Mouse (Mus musculus): ENCODE results near the gene 4933402D24Rik.

The 4933402D24Rik gene

DNA sequence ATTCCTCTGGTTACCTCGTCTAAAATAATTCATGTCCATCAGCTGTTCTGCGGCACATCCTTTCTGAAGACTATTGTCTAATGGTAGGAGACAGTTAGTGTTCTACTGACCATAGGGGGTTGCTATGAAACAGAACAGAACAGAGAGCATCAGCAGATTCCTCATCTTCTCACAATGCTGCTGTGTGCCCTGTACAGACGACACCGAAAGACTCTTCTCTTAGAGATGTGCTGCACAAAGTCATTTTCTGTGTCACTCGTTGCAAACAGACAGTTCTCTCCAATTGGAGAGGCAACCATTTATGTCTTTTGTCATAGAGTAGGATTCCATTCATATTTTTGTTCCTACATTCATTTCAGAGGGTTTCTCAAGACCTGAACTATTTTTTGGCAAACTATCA lies at the start of gene 4933402D24Rik:
4933402D24Rik (minus strand) TSS at position 101 of the 400 bp plus-strand sequence.
- no peak for DNase-seq (ENCODE audit: low spot score in 2 of 2)

DNA sequence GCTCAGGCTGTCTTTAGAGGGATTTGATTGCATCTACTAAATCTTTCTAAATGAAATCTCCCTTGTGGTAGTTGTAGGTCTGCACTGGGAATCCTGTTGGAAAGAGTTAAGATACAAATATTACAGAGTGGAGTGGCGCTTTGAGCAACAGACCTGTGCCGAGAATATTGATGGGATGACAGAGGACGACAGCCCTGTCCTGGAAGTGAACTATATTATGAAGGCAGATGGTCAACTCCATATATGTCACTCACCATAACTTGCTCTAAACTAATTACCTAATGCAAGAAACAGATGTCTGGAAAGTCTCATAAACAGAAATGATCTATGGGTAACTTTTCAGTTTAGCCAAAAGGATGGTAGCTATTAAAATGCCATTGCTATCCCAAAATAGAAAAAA lies 39.5 kb upstream of the 4933402D24Rik start:
- no peak for DNase-seq (ENCODE audit: low spot score in 2 of 2)

DNA sequence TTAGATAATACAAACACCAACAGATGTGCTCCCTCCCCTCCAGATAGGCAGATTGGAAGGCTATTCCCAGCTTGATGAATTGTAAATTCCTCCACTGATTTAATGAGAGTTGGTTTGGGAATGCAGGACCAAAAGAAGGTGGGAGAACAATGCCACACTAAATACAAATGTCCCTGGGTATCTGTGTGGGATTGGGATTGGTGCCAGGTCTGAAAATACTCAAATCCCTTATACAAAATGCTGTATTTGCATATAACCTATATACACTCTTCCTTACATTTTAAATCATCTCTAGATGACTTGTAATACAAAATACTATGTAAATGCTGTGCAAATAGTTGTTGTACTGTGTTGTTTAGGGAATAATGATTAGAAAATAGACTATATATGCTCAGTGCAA lies 36.0 kb upstream of the 4933402D24Rik start:
- DNase-seq (ENCODE audit: low spot score in 2 of 2), result no peak

DNA sequence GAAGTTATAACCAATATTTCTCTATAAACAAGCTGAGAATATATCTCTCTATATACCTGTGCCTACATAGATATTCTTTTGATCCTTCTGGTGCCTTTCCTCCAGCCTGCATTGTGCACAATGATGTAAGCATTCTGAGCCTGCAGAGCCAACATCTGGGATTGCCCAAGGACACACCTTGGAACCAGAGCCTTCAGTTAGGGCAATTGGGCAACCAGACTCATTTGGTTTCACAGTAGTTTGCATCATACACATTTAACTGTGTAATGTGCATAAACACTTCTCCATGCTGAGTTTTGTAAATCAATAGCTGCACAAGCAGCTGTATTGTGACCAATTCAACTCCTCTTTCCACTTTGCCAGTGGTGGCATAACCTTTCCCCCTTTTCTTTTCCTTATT lies 25.3 kb upstream of the 4933402D24Rik start:
- no peak for DNase-seq (ENCODE audit: low spot score in 2 of 2)

DNA sequence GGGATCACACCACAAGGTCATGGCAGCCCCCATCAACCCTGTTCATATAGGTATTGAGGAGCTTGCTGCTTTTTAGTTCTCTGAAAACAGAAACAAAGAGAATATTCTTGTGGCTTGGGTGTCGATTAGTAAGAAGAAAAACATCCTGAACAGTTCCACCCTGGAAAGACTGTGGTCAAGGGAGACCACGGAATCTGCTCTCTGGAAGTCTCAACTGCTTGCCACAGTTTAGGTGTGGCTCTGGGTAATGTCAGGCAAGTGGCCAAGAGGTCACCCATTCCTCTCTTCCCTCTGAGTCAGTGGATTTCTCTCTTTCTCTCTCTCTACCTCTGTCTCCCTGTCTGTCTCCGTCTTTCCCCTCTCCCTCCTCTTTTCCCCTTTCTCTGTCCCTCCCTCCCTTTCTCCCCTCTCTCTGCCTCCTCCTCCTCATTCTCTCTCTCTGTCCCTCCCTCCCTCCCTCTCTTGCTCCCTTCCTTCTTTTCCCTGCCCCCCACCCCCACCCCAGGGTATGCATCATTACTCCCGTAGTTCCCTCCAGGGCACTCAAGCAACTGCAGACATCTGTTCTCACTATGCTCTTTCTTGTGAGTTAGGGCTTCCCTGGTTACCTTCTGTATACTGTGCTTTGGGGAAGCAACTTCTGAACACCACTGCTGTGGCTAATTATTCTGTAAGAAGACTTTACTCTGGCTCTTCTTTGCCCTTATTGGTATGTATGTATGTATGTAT lies 8.0 kb upstream of the 4933402D24Rik start:
- no peak for DNase-seq (ENCODE audit: low spot score in 2 of 2)

DNA sequence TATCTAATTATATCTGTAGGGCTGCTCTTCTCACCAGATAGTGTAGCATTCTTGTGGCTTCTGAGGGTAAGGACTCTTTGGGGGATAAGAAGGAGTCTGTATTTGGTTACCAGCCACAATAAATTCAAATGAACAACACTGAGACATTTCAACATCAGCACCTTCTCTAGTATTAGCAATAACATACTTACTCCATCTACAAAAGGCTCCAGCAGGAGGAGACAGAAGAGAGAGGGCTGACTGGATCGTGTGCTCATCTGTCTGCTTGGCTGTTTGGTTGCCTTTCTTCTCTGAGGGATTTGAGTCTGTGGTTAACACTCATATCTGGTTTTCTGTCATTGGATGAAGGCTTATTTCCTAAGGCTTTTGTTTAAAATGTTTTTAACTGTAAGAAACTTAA lies 7.3 kb upstream of the 4933402D24Rik start:
- DNase-seq (ENCODE audit: low spot score in 2 of 2), result no peak

DNA sequence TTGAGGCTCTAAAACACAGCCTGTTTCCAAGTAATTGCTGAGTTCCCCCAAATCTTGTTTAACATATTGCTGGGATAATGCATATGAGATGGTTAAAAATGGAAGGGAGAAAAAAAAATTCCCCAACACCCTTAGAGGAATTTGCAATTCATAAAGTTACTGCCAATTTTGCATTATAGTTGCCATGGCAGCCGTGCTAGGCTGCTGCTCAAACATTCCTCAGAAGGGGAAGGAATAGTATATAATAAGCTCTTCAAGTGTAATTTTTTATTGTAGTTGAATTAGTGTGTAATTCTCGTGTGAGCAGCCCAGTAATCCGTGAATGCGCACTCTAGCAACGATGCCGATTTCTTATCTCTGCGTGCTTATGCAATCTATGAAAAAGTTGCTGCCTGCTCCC lies 1.2 kb upstream of the 4933402D24Rik start:
- peak; percentile 53 to 67 for DNase-seq (ENCODE audit: low spot score in 2 of 2)

DNA sequence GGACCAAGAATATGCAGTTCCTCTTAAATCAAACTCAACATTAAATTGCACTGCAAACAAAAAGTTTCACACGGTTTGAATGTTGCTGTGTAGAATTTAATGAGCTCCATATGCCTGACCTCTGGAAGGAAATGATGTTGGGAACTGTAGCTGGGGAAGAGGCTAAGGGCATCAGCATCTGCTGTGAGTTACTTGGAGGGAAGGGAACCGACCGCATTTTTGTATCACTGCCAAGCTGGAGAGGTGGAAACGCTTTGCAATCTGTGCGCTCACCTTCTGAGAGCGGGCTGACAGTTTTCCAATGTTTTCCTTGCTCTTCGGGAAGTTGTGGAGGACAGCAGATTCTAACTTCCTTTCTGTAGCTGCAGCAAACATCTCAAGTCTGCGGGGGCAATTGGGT lies 955 bp downstream of the 4933402D24Rik start:
- DNase-seq (ENCODE audit: low spot score in 2 of 2), result peak in 1 of 2 experiments; percentile 24

DNA sequence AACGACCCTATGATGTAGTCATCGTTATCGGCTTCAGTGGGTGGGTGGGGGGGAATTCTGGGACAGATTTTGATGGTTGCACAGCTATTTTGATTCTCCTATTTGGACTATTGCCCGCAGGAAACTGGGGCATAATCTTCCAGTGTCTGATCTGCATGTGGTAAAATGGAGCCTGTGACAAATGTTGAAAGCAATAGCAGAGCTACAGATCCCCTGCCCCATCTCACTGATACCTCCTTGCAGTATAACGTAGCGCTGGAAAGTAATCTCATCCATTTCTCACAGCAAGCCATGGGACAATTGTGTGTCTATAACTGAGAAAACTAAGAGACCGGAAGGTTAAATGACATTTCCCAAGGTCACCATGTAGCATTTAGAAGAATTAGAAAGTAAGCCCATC lies 4.7 kb downstream of the 4933402D24Rik start:
- no peak for DNase-seq (ENCODE audit: low spot score in 2 of 2)

DNA sequence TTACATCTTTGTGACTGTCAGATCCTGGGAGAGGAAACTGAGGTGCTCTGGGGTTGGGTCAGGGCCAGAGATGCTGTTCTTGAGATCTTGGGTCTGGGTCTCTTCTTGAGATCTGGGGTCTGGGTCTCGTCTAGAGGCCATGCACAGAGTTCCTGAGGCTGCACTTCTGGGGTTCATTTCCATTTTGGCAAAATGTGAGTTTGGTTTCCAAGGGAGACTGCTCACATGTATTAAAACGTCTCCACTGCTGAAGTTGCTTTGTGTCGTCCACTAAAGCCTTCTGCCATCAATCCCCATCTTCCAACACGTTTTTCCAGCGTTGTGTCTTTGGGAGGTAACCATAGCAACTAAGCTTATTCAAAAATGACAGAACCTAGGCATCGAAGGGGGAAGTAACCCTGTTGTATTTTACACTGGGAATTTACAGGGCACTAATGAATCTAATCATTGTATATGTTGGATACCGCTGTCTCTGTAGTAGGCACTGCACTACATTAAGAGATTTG lies 5.1 kb downstream of the 4933402D24Rik start:
- no peak for DNase-seq (ENCODE audit: low spot score in 2 of 2)

DNA sequence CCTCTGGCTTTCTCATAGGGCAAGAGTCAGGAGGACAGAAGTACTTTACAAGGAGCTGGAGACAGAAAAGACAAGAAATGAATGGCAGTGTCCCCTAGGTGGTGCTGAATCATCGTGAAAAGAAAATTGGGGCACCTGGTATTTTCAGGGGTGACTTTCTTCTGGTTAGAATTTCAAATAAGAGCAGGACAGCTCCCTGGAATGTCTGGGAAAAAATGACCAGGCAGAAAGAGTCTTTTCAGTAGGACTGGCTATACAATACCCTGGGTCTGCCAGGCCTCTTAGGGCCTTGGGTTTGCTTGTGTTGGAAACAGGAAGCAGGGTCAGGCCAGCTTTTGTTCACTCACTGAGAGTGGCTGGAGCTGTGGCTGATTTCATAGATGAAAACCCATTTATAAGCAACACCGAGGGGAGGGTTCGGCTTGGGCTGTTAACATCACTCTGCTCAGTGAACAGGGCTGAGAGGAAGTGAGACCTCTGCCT lies 5.8 kb downstream of the 4933402D24Rik start:
- peak; percentile 38 to 78 for DNase-seq (ENCODE audit: low spot score in 2 of 2)

DNA sequence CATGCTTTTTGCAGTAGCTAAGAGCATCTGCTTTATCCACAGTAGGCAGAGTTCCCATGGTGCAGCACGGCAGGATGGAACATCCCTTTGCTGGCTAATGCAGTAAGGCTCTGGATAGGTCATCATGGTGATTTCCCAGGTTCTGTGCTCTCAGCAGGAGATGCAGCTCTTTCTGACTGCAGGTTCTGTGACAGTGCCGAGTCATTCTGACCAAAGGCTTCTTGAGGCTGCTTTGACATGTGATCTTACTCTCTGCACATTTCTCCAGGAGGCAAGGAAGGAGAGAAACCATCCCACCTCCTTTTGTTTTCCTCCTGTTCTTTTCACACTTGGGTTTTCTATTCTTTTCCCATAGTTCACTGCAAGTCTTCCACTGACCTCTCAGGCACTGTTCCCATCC lies 13.1 kb downstream of the 4933402D24Rik start:
- DNase-seq (ENCODE audit: low spot score in 2 of 2), result no peak

DNA sequence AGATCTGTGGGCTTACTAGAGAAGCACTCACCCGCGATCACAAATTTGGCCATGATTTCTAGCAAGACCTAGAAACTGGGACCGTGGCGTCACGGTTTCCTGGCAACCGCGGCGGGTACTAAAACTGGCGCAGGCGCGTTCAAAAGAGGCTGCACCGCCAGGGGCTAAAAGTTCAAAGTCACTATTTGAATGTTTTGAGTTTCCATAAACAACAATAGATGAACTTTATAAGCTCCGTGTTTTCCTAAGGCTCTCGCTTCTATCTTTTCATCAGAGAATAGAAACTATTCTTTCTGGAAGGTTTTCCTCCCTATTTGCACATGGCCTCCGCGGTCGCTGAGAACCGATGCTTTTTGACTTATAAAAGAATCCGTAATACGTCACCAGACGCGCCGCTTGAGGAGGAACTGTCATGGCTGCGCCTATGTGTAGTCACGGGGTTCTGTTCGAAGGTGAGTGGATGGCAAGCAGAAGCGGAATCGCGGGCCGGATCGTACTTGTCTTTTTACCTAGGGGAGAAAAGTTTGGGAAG lies 38.8 kb downstream of the 4933402D24Rik start, which contains the start of the genes Mdh1b and Fastkd2:
Mdh1b (minus strand) TSS at position 79 of the 532 bp plus-strand sequence.
Fastkd2 (plus strand) TSS at position 375 of the 532 bp plus-strand sequence.
- peak; percentile 75 to 95 for DNase-seq (ENCODE audit: low spot score in 2 of 2)

DNA sequence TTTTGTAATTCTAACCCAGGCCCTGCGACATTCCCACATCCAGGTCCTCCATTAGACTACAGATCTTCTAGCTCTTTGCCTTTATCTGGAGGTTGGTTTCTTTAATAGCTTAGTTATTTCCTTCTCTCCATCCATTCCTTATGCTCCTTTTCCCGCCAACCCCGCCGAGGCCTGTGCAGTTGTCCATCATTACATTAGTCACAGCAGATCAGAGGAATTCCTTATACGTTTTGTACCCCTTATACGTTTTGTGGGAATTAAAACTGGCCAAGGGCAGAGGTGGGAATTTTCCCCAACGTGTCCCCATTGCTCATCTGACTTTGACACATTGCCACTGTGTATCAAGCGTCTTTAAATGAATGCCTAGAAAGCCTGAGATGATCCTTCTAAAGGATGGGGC lies 39.3 kb downstream of the 4933402D24Rik start:
- no peak for DNase-seq (ENCODE audit: low spot score in 2 of 2)

DNA sequence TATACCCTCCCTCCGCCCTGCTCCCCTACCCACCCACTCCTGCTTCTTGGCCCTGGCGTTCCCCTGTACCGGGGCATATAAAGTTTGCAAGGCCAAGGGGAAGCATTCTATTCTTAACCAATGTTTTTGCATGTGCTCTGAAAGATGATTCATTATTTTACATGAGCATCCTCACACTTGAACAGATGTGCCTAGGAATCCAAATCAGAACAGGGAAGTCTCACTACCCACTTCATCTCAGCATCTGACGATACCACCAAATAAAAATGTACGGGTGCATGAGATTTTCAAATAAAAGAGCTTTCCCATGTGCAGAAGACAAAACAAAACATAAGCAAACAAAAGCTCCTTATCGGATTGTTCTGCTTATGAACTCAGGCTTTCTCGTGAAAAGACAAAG lies 48.9 kb downstream of the 4933402D24Rik start:
- peak; percentile 28 to 30 for DNase-seq (ENCODE audit: low spot score in 2 of 2)

DNA sequence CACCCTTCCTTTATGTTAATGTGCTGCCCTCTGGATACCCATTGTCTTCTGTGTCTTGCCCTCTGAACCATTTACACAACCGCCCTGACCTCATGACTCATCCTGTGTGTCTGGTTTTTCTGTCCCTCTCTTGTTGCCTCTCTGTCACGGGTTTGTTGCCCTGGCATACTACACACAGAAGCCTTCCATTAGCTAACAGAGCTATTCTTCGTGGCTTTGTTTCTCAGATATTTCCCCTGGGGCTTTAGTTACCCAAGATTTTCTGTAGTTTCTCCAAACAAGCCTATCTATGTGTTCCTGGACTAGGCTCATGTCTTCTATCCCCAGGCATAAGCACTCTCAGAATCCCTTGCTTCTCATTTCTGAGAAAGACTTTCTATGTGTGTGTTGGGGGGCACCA lies 60.2 kb downstream of the 4933402D24Rik start:
- DNase-seq (ENCODE audit: low spot score in 2 of 2), result no peak

DNA sequence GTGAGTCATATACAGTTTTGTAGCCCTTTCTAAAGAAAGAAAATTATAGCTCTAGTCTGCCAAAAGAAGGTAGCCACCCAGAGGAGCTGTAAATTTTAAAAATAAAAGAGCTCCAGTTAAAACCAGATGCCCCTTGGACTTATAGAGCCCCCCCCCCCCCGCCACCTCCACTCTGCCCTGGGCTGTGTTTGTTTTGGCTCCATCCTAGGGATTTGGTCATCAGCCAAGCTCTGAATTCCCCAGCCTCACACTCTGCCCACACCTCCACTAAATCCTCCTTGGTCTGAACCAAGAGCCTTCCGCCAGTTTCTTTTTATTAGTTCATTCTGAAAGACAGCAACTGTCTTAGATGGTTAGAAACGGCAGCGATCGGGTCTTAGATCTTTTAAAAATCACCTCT lies 63.3 kb downstream of the 4933402D24Rik start:
- DNase-seq (ENCODE audit: low spot score in 2 of 2), result no peak

All from left cerebral cortex, adult 9 months (tissue).